Mouse (Mus musculus) ES-E14 (cell line): ENCODE measurements around the gene Cish.

Experiments used
- HCFC1 ChIP-seq: IDR thresholded peaks from 2 replicates; pipeline ENCODE4 v1.6.1; 2012; ENCODE audit warnings: low read length, inconsistent platforms, borderline replicate concordance; ENCODE audit not compliant: insufficient read depth
- MAFK ChIP-seq: IDR thresholded peaks from 2 replicates; pipeline ENCODE4 v1.6.1; 2014; ENCODE audit warnings: mild to moderate bottlenecking, low read depth, low read length, inconsistent platforms; ENCODE audit not compliant: insufficient read depth

GRCm38 (mm10) chr9:107254925-107255324 is 40.9 kb upstream of the Cish start:
- no peak for TF ChIP-seq MAFK
- TF ChIP-seq HCFC1 = no peak
